Mouse (Mus musculus) cerebellum, adult 2 months (tissue): Measurements from ENCODE around the gene Tpsb2. TPM values are rescaled to one million over a fixed set of nuclear protein-coding genes. Genes with fewer than 3 reads are reported as not detected.

Source experiments
- DNase-seq, 2 experiments: peaks; one replicate each; pipeline ENCODE4 v3.0.0; 2021
- H3K27ac ChIP-seq: fragments of 200-500 bp; 2 replicates; pipeline ENCODE4 v1.5.1; 2012; ENCODE audit warnings: low read length, control low read depth, inconsistent platforms; ENCODE audit not compliant: insufficient read depth
- H3K27me3 ChIP-seq: fragments of 200-500 bp; 2 replicates; pipeline ENCODE4 v1.6.1; 2012; ENCODE audit warnings: inconsistent platforms, mild to moderate bottlenecking, low read length, moderate library complexity; ENCODE audit not compliant: control insufficient read depth, insufficient read depth
- H3K4me1 ChIP-seq: fragments of 200-500 bp; 2 replicates; pipeline ENCODE4 v1.6.1; 2011; ENCODE audit warnings: low read length; ENCODE audit not compliant: control insufficient read depth, insufficient read depth
- H3K4me3 ChIP-seq: fragments of 200-500 bp; replicated peaks from 2 replicates; pipeline ENCODE3; 2011; ENCODE audit warnings: mild to moderate bottlenecking, low read depth, low read length, control low read depth; ENCODE audit not compliant: insufficient read depth
- CTCF ChIP-seq: fragments of 200-500 bp; IDR thresholded peaks from 2 replicates; pipeline ENCODE4 v1.5.1; 2011; ENCODE audit warnings: low read depth, mild to moderate bottlenecking, control low read depth, low read length, moderate library complexity, borderline replicate concordance; ENCODE audit not compliant: insufficient read depth
- POLR2A ChIP-seq: fragments of 200-500 bp; IDR thresholded peaks from 2 replicates; pipeline ENCODE4 v1.6.1; 2011; ENCODE audit warnings: low read length, control low read depth, borderline replicate concordance; ENCODE audit not compliant: insufficient read depth
- WGBS: fragments of 180-500 bp; shearing (Covaris S2); methylation state at CpG from one replicate; pipeline ENCODE4 v1.1.7; 2018; 5-methylcytosine and 5-hydroxymethylcytosine counted together
- polyA plus RNA-seq: library from polyadenylated mRNA; depleted of rRNA; stranded (reverse); fragments of >200 nt; gene quantifications from 2 replicates; pipeline ENCODE4 v1.2.3, GENCODE M21; 2012

The Tpsb2 gene
- polyA plus RNA-seq, 1 experiment, result not detected

DNA sequence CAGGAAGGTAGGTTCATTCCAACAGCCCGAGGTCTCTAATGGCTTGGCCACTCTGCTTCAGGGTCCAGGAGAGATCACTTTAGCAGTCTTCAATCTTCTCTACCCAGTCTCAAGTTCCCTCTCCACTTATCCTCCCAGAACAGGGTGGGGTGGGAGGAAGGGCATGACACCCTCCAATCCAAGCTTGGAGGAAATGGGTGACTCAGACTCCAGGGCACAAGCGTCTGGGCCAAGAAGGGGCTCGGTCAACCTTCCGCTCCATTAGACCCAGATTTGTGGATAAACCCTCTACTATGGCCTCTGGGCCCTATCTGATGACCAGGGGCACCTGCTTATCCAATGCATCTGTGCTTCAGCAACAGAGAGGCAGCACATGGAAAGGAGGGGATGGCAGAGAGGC is 20.6 kb upstream of the Tpsb2 start, which contains the start of gene Tpsab1:
TSS of gene Tpsab1 (minus strand) at position 101 of the 400 bp plus-strand sequence.
- TF ChIP-seq CTCF, result no peak
- no peak for TF ChIP-seq POLR2A
- WGBS, result 68% methylated on average over 4 of the region's 4 CpGs
- no peak for DNase-seq
- H3K4me3 ChIP-seq, result no peak within 1 kb of the TSS
- no peak within 1 kb of the TSS for H3K27ac ChIP-seq
- no peaks in the 10 kb centered on the region for H3K27me3 ChIP-seq
- no peaks in the 10 kb centered on the region for H3K4me1 ChIP-seq

- Histone ChIP-seq H3K4me1 (no peaks in the 10 kb centered on the region), H3K27me3 (no peaks in the 10 kb centered on the region), H3K27ac (no peak overlapping the region), H3K4me3 (no peak overlapping the region)
- no peak for TF ChIP-seq POLR2A
- no peak for TF ChIP-seq CTCF
- WGBS, result 26% methylated on average over 2 of the region's 2 CpGs
- no peak for DNase-seq
Measured at GRCm38 (mm10) chr17:25361291-25361690, 4.8 kb upstream of the Tpsb2 start.

GRCm38 (mm10) chr17:25363726-25364125 is 2.4 kb upstream of the Tpsb2 start:
- WGBS, result 5% methylated on average over 1 of the region's 1 CpGs
- Histone ChIP-seq H3K27me3 (no peaks in the 10 kb centered on the region), H3K4me1 (no peaks in the 10 kb centered on the region), H3K27ac (no peak overlapping the region), H3K4me3 (no peak overlapping the region)
- peak; percentile 79 for TF ChIP-seq CTCF
- TF ChIP-seq POLR2A, result no peak
- DNase-seq, result peak; percentile 17 to 35

DNA sequence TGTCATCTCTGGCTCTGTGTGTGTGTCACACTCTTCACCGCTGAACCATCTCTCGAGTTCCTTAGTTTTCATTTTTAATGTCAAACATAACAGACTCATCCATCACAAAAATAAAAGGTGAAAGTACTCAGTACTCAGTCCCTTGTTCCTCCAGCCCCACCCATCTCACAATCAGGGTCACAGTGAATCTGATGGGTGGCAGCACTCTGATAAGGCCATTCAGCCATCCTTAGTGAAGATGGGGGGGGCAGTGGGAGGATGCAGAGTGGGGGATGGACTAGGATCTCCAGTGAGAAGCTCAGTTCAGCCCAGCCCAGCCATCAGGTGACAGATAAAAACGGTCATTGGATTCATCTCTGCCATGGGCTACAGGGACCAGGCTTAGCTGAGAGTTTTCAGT is 2.9 kb downstream of the Tpsb2 start, which contains the start of gene Tpsg1:
TSS of gene Tpsg1 (plus strand) at position 301 of the 400 bp plus-strand sequence.
- no peaks in the 10 kb centered on the region for H3K27me3 ChIP-seq
- TF ChIP-seq POLR2A (no peak), CTCF (no peak)
- no peak within 1 kb of the TSS for H3K27ac ChIP-seq
- H3K4me1 ChIP-seq, result no peaks in the 10 kb centered on the region
- no peak for DNase-seq
- 80% methylated on average over 3 of the region's 3 CpGs for WGBS
- H3K4me3 ChIP-seq, result no peak within 1 kb of the TSS

DNA sequence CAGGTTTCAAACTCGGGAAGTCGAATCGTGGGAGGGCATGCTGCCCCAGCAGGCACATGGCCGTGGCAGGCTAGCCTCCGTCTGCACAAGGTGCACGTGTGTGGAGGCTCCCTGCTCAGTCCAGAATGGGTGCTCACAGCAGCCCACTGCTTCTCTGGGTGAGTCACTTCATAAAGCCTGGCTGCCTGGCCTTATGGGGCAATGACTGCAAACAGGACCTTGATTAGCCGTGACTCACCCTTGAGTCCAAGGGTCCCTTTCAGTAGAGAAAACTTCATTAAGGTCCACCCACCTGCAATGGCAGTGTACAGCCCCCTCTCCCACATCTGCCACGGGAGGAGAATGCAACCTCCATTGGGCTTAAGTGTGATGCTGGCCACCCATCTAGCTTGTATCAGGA is 6.4 kb downstream of the Tpsb2 start:
- no peaks in the 10 kb centered on the region for H3K27me3 ChIP-seq
- no peak overlapping the region for H3K4me3 ChIP-seq
- 70% methylated on average over 8 of the region's 8 CpGs for WGBS
- no peak for TF ChIP-seq POLR2A
- TF ChIP-seq CTCF, result no peak
- DNase-seq, result no peak
- no peak overlapping the region for H3K27ac ChIP-seq
- H3K4me1 ChIP-seq, result no peaks in the 10 kb centered on the region

- 25% methylated on average over 9 of the region's 9 CpGs for WGBS
- H3K27ac ChIP-seq, result no peak overlapping the region
- H3K27me3 ChIP-seq, result no peaks in the 10 kb centered on the region
- DNase-seq, result no peak
- no peaks in the 10 kb centered on the region for H3K4me1 ChIP-seq
- no peak for TF ChIP-seq POLR2A
- no peak; the same call in 1 of the 2 replicates for TF ChIP-seq CTCF
- no peak overlapping the region for H3K4me3 ChIP-seq
Measured at GRCm38 (mm10) chr17:25374011-25374410, 7.9 kb downstream of the Tpsb2 start.

DNA sequence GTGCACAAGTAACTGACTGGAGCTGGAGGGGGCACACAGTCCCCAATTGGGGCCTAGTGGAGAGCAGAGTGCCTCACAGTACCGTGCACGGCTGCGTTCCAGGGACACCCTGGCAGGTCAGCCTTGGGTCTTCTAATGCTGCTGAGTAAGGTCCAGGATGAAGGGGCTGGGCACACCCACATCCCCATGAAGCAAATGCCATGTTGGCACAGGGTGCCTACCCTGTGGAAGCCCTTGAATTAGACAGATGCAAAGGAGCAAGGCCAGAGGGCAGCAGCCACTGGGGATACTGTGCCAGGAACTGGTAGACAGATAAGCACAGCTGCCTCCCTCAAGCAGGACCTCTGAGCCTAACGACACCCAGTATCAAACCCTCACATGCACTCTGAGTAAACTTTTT is 28.4 kb downstream of the Tpsb2 start:
- DNase-seq, result no peak
- Histone ChIP-seq H3K4me1 (no peaks in the 10 kb centered on the region), H3K27me3 (no peaks in the 10 kb centered on the region), H3K27ac (no peak overlapping the region), H3K4me3 (no peak overlapping the region)
- 71% methylated on average over 4 of the region's 4 CpGs for WGBS
- TF ChIP-seq POLR2A, result no peak
- TF ChIP-seq CTCF, result no peak

DNA sequence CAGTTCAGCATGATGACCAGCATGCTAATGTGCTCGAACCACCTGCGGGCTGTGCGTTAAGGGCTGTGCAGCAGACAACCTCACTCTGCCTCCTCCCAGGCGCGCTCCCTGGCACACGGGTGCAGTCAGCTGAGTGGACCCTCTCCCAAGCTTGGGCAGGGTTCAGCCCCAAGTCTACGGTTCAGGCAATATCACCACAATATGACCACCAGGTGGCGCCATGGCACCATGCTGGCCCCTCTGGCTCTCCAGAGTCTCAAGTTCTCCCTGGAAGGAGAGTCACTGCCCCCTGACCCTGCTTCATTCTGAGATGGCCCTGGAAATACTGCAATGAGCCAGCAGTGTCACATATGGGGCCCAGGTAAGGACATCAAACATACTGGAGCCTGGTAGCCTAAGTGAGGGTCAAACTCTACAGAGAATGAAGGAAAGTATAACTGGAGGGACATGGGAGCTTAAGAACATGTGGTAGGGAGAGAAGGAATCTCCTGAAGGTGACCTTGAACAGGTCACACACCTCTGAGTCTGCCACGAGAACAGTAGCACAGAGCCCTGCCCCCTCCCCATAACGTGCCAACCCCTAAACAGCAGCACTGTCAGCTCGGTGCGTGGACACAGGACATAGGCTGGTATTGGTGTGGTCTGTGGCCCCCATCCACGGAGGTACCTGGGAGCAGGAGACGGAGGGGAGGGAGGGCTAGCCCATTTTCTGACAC is 31.9 kb downstream of the Tpsb2 start:
- Histone ChIP-seq H3K27me3 (no peaks in the 10 kb centered on the region), H3K4me3 (no peak overlapping the region), H3K27ac (no peak overlapping the region), H3K4me1 (no peaks in the 10 kb centered on the region)
- peak; percentile 44 to 61 for DNase-seq
- TF ChIP-seq CTCF (peak; percentile 88), POLR2A (no peak)
- WGBS, result 26% methylated on average over 14 of the region's 14 CpGs
